Mouse (Mus musculus) CD4-positive naive resting alpha-beta T cell, adult 57 days (primary cell): Measurements from ENCODE around the gene Foxe3. TPM values are rescaled to one million over a fixed set of nuclear protein-coding genes. Genes with fewer than 3 reads are reported as not detected.

Experiments
- total RNA-seq: library from RNA; stranded (reverse); gene quantifications from one replicate; pipeline ENCODE4 v1.2.4, GENCODE M21; 2023

The Foxe3 gene
- total RNA-seq: not detected

DNA sequence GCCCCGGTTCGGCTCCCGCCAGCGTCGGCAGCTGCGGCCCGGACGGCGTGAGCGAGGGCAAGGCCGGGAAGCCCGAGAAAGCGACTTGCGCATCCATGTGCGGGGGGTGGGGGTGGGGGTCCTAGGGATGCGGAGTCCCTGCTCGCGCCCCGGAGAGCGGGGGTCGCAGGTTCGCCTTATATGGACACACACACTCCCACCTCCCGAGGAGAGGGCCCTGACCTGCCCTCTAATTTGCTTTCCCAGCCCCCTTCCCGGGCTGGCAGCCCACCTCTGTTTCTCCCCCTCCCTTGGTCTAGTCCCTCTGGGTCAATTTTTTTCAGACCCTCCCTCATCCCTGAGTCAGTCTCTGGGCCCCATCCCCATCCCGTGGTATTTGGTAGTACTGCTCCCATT lies at the start of gene Foxe3:
Gene Foxe3 (minus strand): TSS at position 97 of the 396 bp plus-strand sequence.

DNA sequence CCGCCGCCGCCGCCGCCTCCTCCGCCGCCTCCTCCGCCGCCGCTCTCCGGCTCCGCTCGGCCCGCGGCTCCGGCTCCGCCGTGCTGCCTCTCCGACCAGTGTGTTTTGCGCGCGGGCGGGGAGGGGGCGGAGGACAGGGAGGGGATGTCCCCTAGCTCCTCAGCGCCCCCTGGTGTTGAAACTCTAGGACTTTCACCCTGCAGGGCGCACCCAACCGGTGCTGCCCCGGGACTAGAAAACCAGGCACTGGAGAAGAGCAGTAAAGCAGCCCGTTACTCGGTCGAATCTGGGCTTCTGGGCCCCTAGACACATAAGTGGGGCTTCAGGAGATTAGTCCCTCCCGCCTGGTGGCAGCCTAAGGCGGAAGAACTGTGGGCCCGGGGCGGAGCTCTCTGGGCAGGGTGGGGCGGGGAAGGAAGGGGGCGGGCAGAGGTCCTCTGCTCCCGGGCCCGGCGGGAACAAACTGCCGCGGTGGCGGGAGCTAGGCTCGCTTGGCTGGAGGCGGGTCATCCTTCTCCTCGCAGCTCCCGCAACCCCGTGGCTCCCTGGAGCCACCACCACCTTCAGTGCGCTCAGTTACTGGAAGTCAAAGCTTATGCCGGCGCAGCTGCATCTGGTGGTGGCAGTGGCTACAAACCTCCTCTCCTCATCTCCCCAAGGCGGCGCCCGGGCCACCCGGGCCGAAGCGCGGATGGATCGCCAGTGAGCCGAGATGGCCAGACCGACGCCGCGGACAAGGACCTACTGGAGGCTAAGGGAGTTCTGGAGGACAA lies 16.8 kb downstream of the Foxe3 start, which contains the start of gene Foxd2:
Gene Foxd2 (minus strand): TSS at position 45 of the 773 bp plus-strand sequence.

Other genes starting within 250 kb of the Foxe3 start
- not detected for gene Gm12830, start 104.3 kb downstream of the Foxe3 start, total RNA-seq
- 0.65 TPM for gene Foxd2, start 17.1 kb downstream of the Foxe3 start, total RNA-seq
- 42.8 TPM for gene Cmpk1, start 61.2 kb upstream of the Foxe3 start, total RNA-seq
- gene Stil, start 74.1 kb upstream of the Foxe3 start, total RNA-seq: 0.62 TPM
- gene Tal1, start 130.4 kb upstream of the Foxe3 start, total RNA-seq: 0.38 TPM
- gene Pdzk1ip1, start 162.7 kb upstream of the Foxe3 start, total RNA-seq: not detected
- gene Cyp4x1, start 208.3 kb upstream of the Foxe3 start, total RNA-seq: not detected